Mouse (Mus musculus): Measurements from ENCODE around the gene Rabgef1.

Rabgef1 gene

DNA sequence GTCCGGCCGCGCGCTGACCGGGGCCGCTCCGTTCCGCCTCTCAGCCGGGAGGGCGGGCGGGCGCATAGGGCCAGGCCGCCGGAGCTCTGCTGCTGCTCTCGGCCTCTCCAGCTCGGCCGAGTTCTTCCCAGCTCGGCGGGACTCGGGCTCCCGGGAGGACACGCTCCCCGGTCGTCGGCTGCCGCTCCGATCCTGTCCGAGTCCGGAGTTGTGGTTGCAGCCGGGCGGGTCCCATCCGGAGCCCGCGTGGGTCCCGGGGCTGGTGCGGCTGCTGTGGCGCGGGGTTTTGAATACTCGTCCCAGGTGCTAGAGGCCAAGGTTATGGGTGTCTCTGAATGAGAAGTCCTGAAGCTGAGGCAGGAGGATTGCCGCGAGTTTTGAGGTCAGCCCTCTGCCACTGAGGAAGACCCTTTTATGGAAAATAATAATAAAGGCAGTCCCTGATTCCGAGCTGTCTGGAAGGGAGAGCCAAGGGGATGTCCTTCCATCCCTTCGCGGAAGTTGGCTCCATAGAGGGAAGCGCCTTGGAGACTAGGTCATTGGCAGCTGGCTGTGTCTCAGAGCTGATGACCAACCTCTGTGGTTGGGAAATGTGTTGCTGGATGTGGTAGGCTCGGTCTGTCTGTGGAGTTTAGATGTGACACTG is 481 bp downstream of the Rabgef1 start:
- peak; percentile 38 to 47 for DNase-seq (ENCODE audit: low spot score in 2 of 2)

DNA sequence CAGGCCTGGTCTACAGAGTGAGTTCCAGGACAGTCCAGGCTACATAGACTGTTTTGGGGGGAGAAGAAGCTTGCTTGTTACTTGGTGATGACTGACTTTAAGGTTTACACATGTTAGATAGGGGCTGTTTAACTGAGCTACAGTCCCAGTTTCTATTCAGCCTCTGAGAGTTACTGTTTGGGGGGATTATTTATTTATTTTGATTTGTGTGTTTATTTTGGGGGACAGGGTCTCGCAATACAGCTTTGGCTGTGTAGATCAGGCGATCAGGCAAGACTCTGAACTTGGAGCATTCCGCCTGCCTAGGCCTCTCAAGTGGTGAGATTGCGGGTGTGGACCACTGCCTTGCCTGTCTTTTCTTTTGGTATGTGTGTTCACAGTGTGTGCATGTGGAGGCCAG is 1.4 kb downstream of the Rabgef1 start:
- DNase-seq (ENCODE audit: low spot score in 2 of 2), result no peak

DNA sequence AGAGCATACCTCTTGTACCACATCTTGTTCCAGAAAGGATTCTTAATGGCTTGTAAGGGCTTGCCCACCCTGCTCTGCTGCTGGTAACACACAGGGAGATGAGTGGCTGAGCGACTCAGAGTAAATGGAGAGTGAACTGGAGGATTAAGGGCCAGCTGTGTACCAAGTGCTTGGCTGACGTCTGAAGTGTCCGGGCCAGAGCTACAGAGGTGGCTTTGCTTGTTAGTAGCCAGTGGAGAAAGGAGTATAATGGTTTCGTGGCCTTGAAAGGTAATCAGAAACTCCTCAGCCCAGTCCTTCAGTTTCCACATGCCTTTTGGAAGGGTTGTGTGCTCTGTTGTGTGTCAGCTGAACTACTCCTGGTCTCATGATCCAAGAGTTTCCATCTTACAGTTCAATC is 6.3 kb downstream of the Rabgef1 start:
- DNase-seq (ENCODE audit: low spot score in 2 of 2), result no peak

DNA sequence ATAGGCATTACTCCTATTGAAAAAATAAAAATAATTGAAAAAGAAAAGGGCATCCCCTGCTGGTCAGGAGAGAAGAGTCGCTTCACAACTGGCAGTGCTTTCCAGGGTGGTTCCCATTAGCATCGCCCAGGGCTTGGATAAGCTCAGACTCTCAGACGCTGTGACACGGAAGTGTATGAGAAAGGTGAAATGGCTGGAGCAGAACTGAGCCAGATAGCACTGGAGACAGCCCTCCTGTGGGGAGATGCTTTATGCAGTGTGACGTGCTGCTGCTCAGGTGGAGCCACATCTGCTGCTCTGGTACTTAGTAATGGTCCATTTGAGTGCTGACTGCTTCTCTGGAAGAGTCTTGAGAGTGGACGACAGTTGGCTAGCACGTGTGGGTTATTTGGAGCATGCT is 8.8 kb downstream of the Rabgef1 start:
- DNase-seq (ENCODE audit: low spot score in 2 of 2), result no peak

DNA sequence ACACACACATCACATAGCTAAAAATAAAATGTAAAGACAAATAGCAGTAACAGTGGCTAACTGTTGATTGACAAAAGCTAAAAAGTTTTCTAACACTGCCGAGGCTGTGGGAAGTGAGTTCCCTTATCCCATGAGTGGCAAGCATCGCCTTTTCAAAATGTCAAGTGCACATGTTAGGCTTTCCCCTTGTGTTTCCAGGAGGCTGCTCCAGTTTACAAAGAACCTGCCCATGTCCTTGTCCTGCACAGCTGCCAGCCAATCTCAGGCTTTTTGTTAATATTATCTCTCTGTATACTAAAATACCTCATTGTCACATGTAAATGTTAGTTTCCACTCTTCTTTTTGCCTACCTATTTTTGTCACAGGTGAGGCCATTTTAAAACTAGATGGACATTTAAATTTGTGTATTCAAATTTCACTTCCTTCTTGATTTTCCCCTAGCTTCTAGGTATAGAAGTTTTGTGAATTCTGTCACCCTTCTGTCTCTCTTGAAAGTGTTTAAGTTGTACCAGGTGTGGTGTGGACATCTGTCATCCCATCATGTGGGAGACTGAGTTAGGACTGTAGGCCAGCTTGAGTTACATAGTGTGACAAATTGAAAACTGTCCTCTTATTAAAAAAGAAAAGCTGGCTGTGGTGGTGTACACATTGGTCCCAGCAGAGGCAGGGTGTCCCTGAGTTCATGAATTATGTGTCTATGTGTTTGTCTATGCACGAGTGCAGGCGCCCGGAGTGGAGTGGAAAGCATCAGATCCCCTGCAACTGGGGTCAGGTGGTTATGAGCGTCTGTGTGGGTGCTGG is 10.3 kb downstream of the Rabgef1 start:
- DNase-seq (ENCODE audit: low spot score in 2 of 2), result no peak

DNA sequence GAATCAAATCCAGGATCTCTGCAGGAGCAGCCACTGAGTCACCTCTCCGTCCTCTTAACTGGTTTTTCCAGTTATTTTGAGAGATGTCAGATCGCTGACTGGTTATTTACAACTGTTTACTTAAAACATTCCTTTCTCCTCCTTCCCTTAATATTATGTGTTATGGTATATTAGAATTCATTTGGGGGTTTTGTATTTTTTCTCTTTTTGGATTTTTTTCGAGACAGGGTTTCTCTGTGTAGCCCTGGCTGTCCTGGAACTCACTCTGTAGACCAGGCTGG is 10.9 kb downstream of the Rabgef1 start:
- DNase-seq (ENCODE audit: low spot score in 2 of 2), result no peak

DNA sequence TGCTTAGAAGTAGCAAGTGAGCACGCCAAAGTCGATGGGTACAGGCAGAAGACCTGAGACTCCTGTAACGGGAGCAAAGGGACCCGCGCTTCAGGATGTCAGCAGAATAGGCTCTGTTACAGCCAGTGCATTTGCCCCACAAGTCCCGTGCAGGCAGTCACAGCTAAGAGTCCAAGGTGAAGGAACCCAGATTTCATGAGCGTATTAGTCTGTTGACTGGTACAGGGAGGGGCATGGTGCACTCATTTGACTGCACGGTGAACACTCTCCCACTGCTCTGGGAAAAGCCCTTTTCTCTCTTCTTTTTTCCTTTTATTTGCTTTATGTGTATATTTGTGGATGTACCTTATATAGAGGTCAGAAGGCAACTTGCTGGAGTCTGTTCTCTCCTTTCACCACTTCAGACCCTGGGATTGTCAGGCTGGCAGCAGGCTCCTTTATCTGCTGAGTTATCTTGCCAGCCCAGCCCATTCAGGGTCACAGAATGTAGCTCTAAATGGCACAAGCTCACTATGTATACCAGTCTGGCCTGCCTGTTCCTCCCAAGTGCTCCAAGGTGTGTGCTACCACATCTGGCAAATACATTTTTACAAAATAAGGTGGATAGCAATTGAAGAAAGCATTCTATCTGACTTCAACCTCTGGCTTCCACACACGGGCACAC is 12.7 kb downstream of the Rabgef1 start:
- no peak for DNase-seq (ENCODE audit: low spot score in 2 of 2)

DNA sequence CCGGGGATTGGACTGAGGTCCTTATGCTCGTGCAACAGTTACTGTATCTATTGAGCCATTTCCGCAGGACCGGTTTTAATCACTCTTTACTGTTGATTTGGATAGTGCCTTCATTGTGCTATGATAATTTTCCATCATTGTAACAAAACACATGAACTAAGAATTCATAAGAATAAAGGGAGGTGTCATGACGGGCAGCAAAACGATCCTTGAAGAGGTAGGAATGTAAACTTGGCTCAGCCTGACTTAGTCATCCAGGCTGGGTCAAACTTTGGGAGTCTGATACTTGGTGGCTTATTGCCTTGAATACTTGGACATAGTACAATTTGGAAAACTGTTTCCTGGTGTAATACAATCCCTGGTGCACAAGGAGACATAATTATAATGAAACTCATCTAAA is 13.7 kb downstream of the Rabgef1 start:
- no peak for DNase-seq (ENCODE audit: low spot score in 2 of 2)

DNA sequence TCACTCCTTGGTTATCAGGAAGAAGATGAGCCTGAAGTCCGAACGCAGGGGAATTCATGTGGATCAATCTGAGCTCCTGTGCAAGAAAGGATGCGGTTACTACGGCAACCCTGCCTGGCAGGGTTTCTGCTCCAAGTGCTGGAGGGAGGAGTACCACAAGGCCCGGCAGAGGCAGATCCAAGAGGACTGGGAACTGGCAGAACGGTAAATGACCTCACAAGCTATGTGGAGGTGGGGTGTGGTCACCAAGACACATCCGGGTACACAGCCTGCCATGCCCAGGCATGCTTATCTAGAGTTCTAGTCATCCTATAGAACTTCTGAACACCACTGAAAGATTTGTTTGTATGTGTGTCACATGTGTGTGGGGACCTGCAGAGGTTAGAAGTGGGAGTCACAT is 15.8 kb downstream of the Rabgef1 start:
- DNase-seq (ENCODE audit: low spot score in 2 of 2), result no peak

- DNase-seq (ENCODE audit: low spot score in 2 of 2), result no peak
These were observed 19.3 kb downstream of the Rabgef1 start for GRCm38 (mm10) chr5:130190909-130191308.

- no peak for DNase-seq (ENCODE audit: low spot score in 2 of 2)
These were observed 20.3 kb downstream of the Rabgef1 start for GRCm38 (mm10) chr5:130191865-130192264.

DNA sequence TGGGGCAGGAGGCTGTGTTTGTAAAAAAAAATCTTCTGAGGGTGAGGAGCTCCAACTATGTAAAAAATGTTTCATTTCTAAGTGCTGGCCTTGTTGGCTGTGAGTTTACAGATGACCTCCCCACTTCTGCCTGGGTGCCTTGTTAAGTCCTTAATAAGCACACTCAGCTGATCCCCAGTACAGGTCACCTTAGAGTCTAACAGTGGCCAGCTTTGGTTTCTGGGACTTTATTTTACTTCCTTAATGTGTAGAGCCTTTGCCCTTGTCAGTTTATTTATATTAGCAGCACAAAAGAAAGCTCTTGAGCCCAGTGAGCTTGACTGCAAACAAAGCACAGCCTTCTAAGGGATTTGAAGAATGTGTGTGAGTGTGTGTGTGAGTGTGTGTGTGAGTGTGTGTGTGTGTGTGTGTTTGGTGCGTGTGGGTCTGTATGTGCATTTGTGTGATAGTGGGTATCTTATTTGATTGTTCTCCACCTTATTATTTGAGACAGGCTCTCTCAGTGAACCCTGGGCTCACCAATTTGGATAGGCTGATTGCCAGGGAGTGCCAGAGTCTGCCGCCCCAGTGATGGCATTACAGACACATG is 20.9 kb downstream of the Rabgef1 start:
- no peak for DNase-seq (ENCODE audit: low spot score in 2 of 2)

DNA sequence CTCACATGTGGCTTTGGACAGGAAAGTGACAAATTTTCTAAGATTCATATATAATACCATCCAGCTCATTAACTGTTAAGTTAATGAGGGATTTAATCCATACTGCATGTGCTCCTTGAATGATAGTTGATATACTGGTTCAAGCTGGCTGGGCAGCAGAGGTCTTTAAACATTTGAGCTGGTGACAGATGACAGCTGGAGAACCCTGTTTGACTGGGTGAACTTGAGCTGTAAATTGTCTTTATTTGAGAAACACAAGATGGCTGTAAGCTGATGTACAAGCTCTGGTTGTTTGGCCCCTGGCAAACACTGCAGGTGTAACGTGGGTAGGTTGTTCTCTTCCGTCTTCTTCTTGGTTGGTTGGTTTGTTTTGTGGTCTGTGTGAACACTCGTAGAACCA is 22.2 kb downstream of the Rabgef1 start:
- no peak for DNase-seq (ENCODE audit: low spot score in 2 of 2)

GRCm38 (mm10) chr5:130196307-130196706 is 24.7 kb downstream of the Rabgef1 start:
- DNase-seq (ENCODE audit: low spot score in 2 of 2), result no peak

DNA sequence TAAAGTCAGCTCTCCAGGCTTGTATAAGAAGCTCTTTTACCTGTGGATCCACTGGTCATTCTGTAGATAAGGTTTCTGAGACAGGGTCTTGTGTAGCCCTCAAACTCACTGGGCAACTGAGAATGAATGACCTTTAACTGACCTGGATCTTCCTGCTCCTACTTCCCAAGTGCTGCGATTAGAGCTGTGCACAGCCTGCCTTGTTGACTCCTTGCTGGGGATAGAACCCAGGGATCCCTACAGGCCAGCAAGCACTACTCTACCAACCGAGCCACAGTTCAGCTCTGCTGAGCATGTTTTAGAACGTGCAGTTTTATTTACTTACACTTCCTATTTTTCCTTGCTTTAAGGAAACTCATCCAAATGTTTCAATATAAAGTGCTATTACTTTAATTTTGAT is 25.9 kb downstream of the Rabgef1 start:
- no peak for DNase-seq (ENCODE audit: low spot score in 2 of 2)

- no peak for DNase-seq (ENCODE audit: low spot score in 2 of 2)
These were observed 26.4 kb downstream of the Rabgef1 start for GRCm38 (mm10) chr5:130197981-130198380.

- DNase-seq (ENCODE audit: low spot score in 2 of 2), result no peak
These were observed 28.8 kb downstream of the Rabgef1 start for GRCm38 (mm10) chr5:130200233-130201029.

DNA sequence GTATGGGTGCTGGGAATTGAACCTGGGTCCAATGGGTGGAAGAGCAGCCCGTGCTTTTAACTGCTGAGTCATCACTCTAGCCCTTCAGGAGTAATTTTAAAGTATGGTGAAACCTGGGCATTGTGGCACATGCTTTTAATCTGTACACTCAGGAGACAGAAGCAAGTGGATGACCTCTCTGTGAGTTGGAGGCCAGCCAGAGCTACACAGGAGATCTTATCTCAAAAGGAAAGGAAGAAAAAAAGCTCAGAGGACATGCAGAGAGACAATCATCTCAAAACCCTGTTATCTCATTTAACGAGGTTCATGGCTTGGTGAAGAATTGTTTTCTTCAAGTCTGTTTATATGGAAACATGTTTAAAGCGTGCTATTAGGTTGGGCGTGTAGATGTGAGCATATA is 32.4 kb downstream of the Rabgef1 start:
- no peak for DNase-seq (ENCODE audit: low spot score in 2 of 2)

DNA sequence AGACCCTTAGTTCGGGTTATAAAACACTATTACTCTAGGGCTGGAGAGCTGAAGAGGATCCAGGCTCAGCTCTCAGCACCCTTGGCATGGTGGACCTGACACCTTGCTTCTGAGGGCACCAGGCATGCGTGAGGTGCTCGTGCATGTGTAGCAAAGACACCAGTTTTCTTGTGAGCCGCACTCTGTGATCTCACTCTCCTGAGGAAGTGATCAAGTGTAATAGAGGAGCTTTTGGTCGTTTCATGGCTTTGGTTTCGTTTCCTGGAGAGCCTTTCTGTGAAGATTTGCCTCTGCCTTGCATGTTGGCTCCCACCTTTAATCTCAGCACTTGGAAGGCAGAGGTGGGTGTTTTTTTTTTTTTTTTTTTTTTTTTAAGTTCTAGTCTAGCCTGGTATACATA is 33.0 kb downstream of the Rabgef1 start:
- no peak for DNase-seq (ENCODE audit: low spot score in 2 of 2)

DNA sequence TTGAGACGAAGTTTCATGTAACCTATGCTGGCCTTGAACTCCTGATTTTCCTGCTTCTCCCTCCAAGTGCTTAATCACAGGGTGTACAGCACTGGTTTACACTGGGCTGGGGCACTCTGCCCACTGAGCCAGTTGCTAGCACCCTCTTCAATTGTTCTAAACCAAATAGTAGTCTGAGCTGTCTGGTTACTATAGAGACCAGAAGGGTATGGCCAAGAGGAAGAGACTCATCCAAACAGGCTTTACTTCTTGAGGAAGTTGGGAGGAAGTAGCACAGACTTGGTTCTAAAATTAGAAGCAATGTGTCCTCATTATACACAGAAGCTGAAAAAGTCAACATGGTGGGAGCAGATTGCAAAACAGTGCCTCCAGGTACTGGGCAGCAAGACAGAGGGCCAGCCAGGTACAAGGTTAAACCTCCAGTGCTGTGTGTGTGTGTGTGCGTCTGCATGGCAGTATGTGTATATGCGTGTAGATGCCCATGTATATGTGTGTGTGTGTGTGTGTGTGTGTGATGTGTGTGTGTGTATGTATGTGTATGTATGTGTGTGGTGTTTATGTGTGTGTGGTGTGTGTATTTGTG is 33.9 kb downstream of the Rabgef1 start:
- DNase-seq (ENCODE audit: low spot score in 2 of 2), result no peak

GRCm38 (mm10) chr5:130207299-130207698 is 35.7 kb downstream of the Rabgef1 start:
- DNase-seq (ENCODE audit: low spot score in 2 of 2), result no peak

DNA sequence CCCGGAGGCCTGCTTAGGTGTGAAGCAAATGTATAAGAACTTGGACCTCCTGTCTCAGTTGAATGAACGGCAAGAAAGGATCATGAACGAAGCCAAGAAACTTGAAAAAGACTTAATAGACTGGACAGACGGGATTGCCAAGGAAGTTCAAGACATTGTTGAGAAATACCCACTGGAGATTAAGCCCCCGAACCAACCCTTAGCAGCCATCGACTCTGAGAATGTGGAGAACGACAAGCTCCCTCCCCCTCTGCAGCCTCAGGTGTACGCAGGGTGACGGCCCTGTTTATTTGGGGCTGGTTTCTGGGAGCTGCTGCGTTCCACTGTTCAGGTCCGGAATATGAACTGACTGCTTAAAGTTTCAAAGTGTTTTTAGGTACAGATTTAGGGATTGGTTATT is 41.4 kb downstream of the Rabgef1 start:
- no peak for DNase-seq (ENCODE audit: low spot score in 2 of 2)

Measured in thymus, postnatal 10 days (tissue).